Mouse (Mus musculus): ENCODE data around the gene Gpr146. TPM values are rescaled to one million over a fixed set of nuclear protein-coding genes. Genes with fewer than 3 reads are reported as not detected.
A peak's percentile ranks its signal among the peaks of the same experiment; 100 is the strongest.

The Gpr146 gene
- polyA plus RNA-seq, 1 experiment, result 11.7 TPM

DNA sequence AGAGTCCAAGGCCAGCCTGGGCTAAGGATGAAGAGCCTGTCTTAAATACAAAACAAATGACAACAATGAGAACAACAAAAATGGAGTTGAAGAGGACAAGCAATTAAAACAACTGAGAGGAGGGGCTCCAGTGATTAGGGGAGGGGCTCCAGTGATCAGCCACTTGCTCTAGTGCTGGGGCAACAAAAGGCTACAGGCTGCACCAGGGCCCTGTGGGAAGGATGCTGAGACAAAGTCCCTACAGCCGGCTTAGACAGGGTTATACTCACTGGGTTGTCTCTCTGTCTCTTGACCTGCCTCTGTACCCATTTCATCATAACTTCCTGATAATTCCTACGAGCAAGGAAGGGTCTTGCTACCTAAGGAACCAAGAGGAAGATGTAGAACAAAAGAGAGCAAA lies 40.6 kb downstream of the Gpr146 start:
- H3K36me3 ChIP-seq (ENCODE audit: control insufficient read depth, insufficient read depth), result no peaks in the 10 kb centered on the region
- H3K4me3 ChIP-seq, result no peak overlapping the region
- no peak overlapping the region for H3K4me2 ChIP-seq (ENCODE audit: low read depth)
- H3K79me2 ChIP-seq (ENCODE audit: control insufficient read depth, insufficient read depth), result no peaks in the 10 kb centered on the region
- H3K27me3 ChIP-seq (ENCODE audit: control insufficient read depth, insufficient read depth, insufficient read length), result no peaks in the 10 kb centered on the region
- TF ChIP-seq MYOG (IDR thresholded peaks at IDR 0.05; ENCODE audit: control insufficient read depth in 1 of 3, insufficient read depth in 1 of 3, insufficient read length in 2 of 3, low read depth in 2 of 3) (no peak), SRF (IDR thresholded peaks at IDR 0.05; ENCODE audit: control insufficient read depth, insufficient read length, low read depth) (no peak), CEBPB (IDR thresholded peaks at IDR 0.05; ENCODE audit: insufficient read depth, poor library complexity, severe bottlenecking) (no peak), POLR2AphosphoS2 (IDR thresholded peaks at IDR 0.05; ENCODE audit: insufficient read length, low read depth) (no peak), POLR2A (IDR thresholded peaks at IDR 0.05; ENCODE audit: insufficient read length, low read depth) (no peak), REST (IDR thresholded peaks at IDR 0.05; ENCODE audit: insufficient read depth, insufficient read length) (no peak)
- no peak overlapping the region for H3ac ChIP-seq (ENCODE audit: control insufficient read depth, insufficient read length)

DNA sequence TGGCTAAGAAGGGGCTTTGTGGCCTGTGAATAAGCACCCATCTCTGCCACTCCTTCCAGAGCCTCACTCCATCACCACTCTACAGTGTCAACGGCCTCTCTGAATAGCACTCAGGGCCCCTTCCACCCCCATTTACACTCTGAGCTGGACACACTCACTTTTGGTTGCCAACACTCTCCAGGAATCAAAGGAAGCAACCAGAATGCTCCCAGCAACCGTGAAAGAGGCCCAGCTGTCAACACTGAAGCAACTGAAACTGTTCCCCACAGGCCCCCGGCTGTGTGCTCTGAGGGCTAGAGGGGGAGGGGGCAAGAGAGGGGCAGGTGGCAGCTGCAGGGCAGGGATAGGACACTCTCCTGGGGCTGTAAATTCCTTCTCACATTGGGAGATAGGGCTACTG lies 41.1 kb downstream of the Gpr146 start:
- Histone ChIP-seq H3K36me3 (ENCODE audit: control insufficient read depth, insufficient read depth) (no peaks in the 10 kb centered on the region), H3K79me2 (ENCODE audit: control insufficient read depth, insufficient read depth) (no peaks in the 10 kb centered on the region), H3K27me3 (ENCODE audit: control insufficient read depth, insufficient read depth, insufficient read length) (no peaks in the 10 kb centered on the region), H3K4me2 (ENCODE audit: low read depth) (no peak overlapping the region), H3K4me3 (no peak overlapping the region), H3ac (ENCODE audit: control insufficient read depth, insufficient read length) (no peak overlapping the region)
- TF ChIP-seq TCF3 (IDR thresholded peaks at IDR 0.05; ENCODE audit: insufficient read length, low read depth) (peak; percentile 47), MYOD1 (IDR thresholded peaks at IDR 0.05; ENCODE audit: control insufficient read depth in 1 of 3, insufficient read length in 2 of 3, low read depth in 2 of 3) (peak in 2 of 3 experiments; percentile 65 to 83), MYOG (IDR thresholded peaks at IDR 0.05; ENCODE audit: control insufficient read depth in 1 of 3, insufficient read depth in 1 of 3, insufficient read length in 2 of 3, low read depth in 2 of 3) (peak; percentile 66 to 91 (median 68)), MAX (IDR thresholded peaks at IDR 0.05; ENCODE audit: low read depth) (no peak)

DNA sequence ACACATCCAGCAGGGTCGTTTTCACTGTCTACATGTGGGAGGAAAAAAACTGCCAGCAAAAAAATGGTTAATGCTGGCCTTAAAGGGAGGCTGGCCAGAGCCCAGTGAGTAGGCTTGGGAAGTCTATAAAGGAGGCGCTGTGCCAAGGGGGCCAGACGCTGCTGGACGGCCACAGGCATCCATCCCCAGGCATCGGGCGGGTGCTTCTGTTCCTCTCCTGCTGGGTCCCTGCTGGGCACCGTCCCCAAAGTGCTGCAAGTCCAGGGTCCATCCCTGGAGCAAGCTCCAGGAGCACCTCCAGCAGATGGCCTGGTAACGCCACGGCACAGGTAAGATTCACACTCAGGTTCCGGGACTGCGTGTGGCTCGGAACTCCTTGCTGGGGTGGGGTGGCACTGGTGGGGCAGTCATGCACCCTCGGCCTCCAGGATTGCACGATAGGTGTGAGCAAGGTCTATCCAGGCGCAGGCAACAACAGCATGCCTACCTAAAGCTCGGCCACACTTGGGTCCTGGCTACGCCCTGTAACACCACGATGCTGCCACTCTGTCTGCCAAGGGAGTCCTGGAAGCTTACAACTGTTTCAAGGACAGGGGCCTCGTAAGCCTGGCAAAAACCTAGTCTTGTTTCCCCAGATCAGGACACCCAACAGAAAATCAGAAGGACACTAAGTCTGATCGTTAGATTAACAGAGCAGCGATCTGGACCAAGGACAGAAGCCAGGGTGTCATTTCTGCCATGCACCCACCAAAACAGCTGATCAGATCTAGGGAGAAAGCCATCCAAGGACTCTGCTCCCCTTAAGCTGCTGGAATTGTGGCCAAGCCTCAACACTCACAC lies 45.7 kb downstream of the Gpr146 start, which contains the start of gene Gper1:
Gene Gper1 (plus strand): TSS at position 126 of the 840 bp plus-strand sequence.
- no peaks in the 10 kb centered on the region for H3K79me2 ChIP-seq (ENCODE audit: control insufficient read depth, insufficient read depth)
- TF ChIP-seq POLR2A (IDR thresholded peaks at IDR 0.05; ENCODE audit: insufficient read length, low read depth) (peak; percentile 70), TCF12 (IDR thresholded peaks at IDR 0.05; ENCODE audit: insufficient read depth, poor library complexity, severe bottlenecking) (no peak), MYOG (IDR thresholded peaks at IDR 0.05; ENCODE audit: control insufficient read depth in 1 of 3, insufficient read depth in 1 of 3, insufficient read length in 2 of 3, low read depth in 2 of 3) (peak in 1 of 3 experiments; percentile 16), POLR2AphosphoS2 (IDR thresholded peaks at IDR 0.05; ENCODE audit: insufficient read length, low read depth) (peak; percentile 30)
- H3K27me3 ChIP-seq (ENCODE audit: control insufficient read depth, insufficient read depth, insufficient read length), result no peaks in the 10 kb centered on the region
- H3ac ChIP-seq (ENCODE audit: control insufficient read depth, insufficient read length), result peak within 1 kb of the TSS; percentile 4
- H3K4me3 ChIP-seq, result peak within 1 kb of the TSS; percentile 29
- peak within 1 kb of the TSS; percentile 80 for H3K4me2 ChIP-seq (ENCODE audit: low read depth)
- no peaks in the 10 kb centered on the region for H3K36me3 ChIP-seq (ENCODE audit: control insufficient read depth, insufficient read depth)

GRCm38 (mm10) chr5:139425198-139425597 lies 47.7 kb downstream of the Gpr146 start:
- peak overlapping the region; percentile 80 for H3K4me2 ChIP-seq (ENCODE audit: low read depth)
- TF ChIP-seq SRF (IDR thresholded peaks at IDR 0.05; ENCODE audit: control insufficient read depth, insufficient read length, low read depth) (no peak), TCF3 (IDR thresholded peaks at IDR 0.05; ENCODE audit: insufficient read length, low read depth) (no peak), TCF12 (IDR thresholded peaks at IDR 0.05; ENCODE audit: insufficient read depth, poor library complexity, severe bottlenecking) (no peak), USF1 (IDR thresholded peaks at IDR 0.05; ENCODE audit: low read depth) (no peak), POLR2A (IDR thresholded peaks at IDR 0.05; ENCODE audit: insufficient read length, low read depth) (no peak)
- H3K4me3 ChIP-seq, result no peak overlapping the region
- H3K36me3 ChIP-seq (ENCODE audit: control insufficient read depth, insufficient read depth), result no peaks in the 10 kb centered on the region
- no peaks in the 10 kb centered on the region for H3K79me2 ChIP-seq (ENCODE audit: control insufficient read depth, insufficient read depth)
- H3K27me3 ChIP-seq (ENCODE audit: control insufficient read depth, insufficient read depth, insufficient read length), result no peaks in the 10 kb centered on the region
- no peak overlapping the region for H3ac ChIP-seq (ENCODE audit: control insufficient read depth, insufficient read length)

- H3K36me3 ChIP-seq (ENCODE audit: control insufficient read depth, insufficient read depth), result no peaks in the 10 kb centered on the region
- H3K27me3 ChIP-seq (ENCODE audit: control insufficient read depth, insufficient read depth, insufficient read length), result no peaks in the 10 kb centered on the region
- H3ac ChIP-seq (ENCODE audit: control insufficient read depth, insufficient read length), result no peak overlapping the region
- H3K4me2 ChIP-seq (ENCODE audit: low read depth), result no peak overlapping the region
- H3K79me2 ChIP-seq (ENCODE audit: control insufficient read depth, insufficient read depth), result no peaks in the 10 kb centered on the region
- no peak for TF ChIP-seq POLR2AphosphoS2 (IDR thresholded peaks at IDR 0.05; ENCODE audit: insufficient read length, low read depth)
- no peak for TF ChIP-seq MYOG (IDR thresholded peaks at IDR 0.05; ENCODE audit: control insufficient read depth in 1 of 3, insufficient read depth in 1 of 3, insufficient read length in 2 of 3, low read depth in 2 of 3)
- TF ChIP-seq MAX (IDR thresholded peaks at IDR 0.05; ENCODE audit: low read depth), result no peak
- no peak for TF ChIP-seq SRF (IDR thresholded peaks at IDR 0.05; ENCODE audit: control insufficient read depth, insufficient read length, low read depth)
- TF ChIP-seq USF1 (IDR thresholded peaks at IDR 0.05; ENCODE audit: low read depth), result no peak
- no peak overlapping the region for H3K4me3 ChIP-seq
Observed at GRCm38 (mm10) chr5:139427001-139427400, 49.5 kb downstream of the Gpr146 start.
